Mouse (Mus musculus): ENCODE results near the gene Ncbp2. TPM values are rescaled to one million over a fixed set of nuclear protein-coding genes. Genes with fewer than 3 reads are reported as not detected.

Ncbp2 gene
- polyA plus RNA-seq, 2 experiments, result 25.1 to 31.5 TPM

- H3K9ac ChIP-seq (replicated peaks), result no peak overlapping the region
- no peak overlapping the region for H3K27ac ChIP-seq
- H3K4me1 ChIP-seq (replicated peaks; ENCODE audit: control insufficient read depth in 2 of 2, insufficient read depth in 2 of 2, low read length in 1 of 2), result peaks cover under 1% of the 10 kb centered on the region in 2 experiments; a peak in 3 of 4 replicates
- H3K36me3 ChIP-seq (replicated peaks; ENCODE audit: control insufficient read depth, insufficient read depth, low read depth), result no peaks in the 10 kb centered on the region
- H3K4me3 ChIP-seq (ENCODE audit: insufficient read depth in 1 of 2, low read depth in 2 of 2, low read length in 2 of 2), result no peak overlapping the region
- 56% methylated on average over 10 of the region's 10 CpGs for WGBS (ENCODE audit: insufficient replicate concordance)
- H3K9me3 ChIP-seq (ENCODE audit: control insufficient read depth, low read length), result no peaks in the 10 kb centered on the region
- H3K27me3 ChIP-seq (ENCODE audit: control insufficient read depth, insufficient read depth, low read length), result no peaks in the 10 kb centered on the region
- H3K4me2 ChIP-seq (ENCODE audit: low read depth), result peak overlapping the region; percentile 9
- DNase-seq (ENCODE audit: low read depth in 3 of 3, low spot score in 3 of 3) (no peak), ATAC-seq (ENCODE audit: insufficient read depth) (peak; percentile 44; the same call in 1 of the 2 replicates)
- TF ChIP-seq CTCF (IDR thresholded peaks at IDR 0.05; ENCODE audit: low read depth), result no peak
Observed at GRCm38 (mm10) chr16:32008529-32009293, 60.4 kb downstream of the Ncbp2 start.

GRCm38 (mm10) chr16:32009913-32010312 is 61.6 kb downstream of the Ncbp2 start:
- Histone ChIP-seq H3K9ac (replicated peaks) (no peak overlapping the region), H3K9me3 (ENCODE audit: control insufficient read depth, low read length) (no peaks in the 10 kb centered on the region), H3K4me1 (replicated peaks; ENCODE audit: control insufficient read depth in 2 of 2, insufficient read depth in 2 of 2, low read length in 1 of 2) (no peaks in the 10 kb centered on the region; a peak in 1 of 4 replicates), H3K27ac (no peak overlapping the region), H3K36me3 (replicated peaks; ENCODE audit: control insufficient read depth, insufficient read depth, low read depth) (no peaks in the 10 kb centered on the region), H3K4me3 (ENCODE audit: insufficient read depth in 1 of 2, low read depth in 2 of 2, low read length in 2 of 2) (no peak overlapping the region), H3K4me2 (ENCODE audit: low read depth) (no peak overlapping the region), H3K27me3 (ENCODE audit: control insufficient read depth, insufficient read depth, low read length) (no peaks in the 10 kb centered on the region)
- peak in 1 of 3 experiments; percentile 26 for DNase-seq (ENCODE audit: low read depth in 3 of 3, low spot score in 3 of 3)
- WGBS (ENCODE audit: insufficient replicate concordance), result 28% methylated on average over 5 of the region's 5 CpGs
- peak; percentile 42; the same call in 1 of the 2 replicates for ATAC-seq (ENCODE audit: insufficient read depth)
- TF ChIP-seq CTCF (IDR thresholded peaks at IDR 0.05; ENCODE audit: low read depth) (no peak), EP300 (IDR thresholded peaks at IDR 0.05; ENCODE audit: low read depth) (no peak)

- no peak for DNase-seq (ENCODE audit: low read depth in 3 of 3, low spot score in 3 of 3)
- Histone ChIP-seq H3K4me2 (ENCODE audit: low read depth) (no peak overlapping the region), H3K36me3 (replicated peaks; ENCODE audit: control insufficient read depth, insufficient read depth, low read depth) (no peaks in the 10 kb centered on the region), H3K27me3 (ENCODE audit: control insufficient read depth, insufficient read depth, low read length) (no peaks in the 10 kb centered on the region), H3K9ac (replicated peaks) (no peak overlapping the region), H3K4me1 (replicated peaks; ENCODE audit: control insufficient read depth in 2 of 2, insufficient read depth in 2 of 2, low read length in 1 of 2) (no peaks in the 10 kb centered on the region; a peak in 1 of 4 replicates), H3K9me3 (ENCODE audit: control insufficient read depth, low read length) (no peaks in the 10 kb centered on the region), H3K4me3 (ENCODE audit: insufficient read depth in 1 of 2, low read depth in 2 of 2, low read length in 2 of 2) (no peak overlapping the region), H3K27ac (no peak overlapping the region)
- TF ChIP-seq CTCF (IDR thresholded peaks at IDR 0.05; ENCODE audit: low read depth) (no peak), EP300 (IDR thresholded peaks at IDR 0.05; ENCODE audit: low read depth) (no peak)
- no peak for ATAC-seq (ENCODE audit: insufficient read depth)
- 65% methylated on average over 4 of the region's 4 CpGs for WGBS (ENCODE audit: insufficient replicate concordance)
Observed at GRCm38 (mm10) chr16:32010330-32010729, 62.0 kb downstream of the Ncbp2 start.

Small RNA genes within 50 kb of the gene (microRNA-seq; reads per million reads assigned to microRNA genes)
- gene Gm26269, result not detected

Other genes with a start within 250 kb of the Ncbp2 start
- 0.03 and 0.05 TPM in 2 replicates for gene Meltf, start 69.7 kb upstream of the Ncbp2 start, polyA plus RNA-seq (2012; rRNA removed)
- 0.06 TPM in 1 of 2 replicates, not detected in the other for gene Meltf, start 69.7 kb upstream of the Ncbp2 start, polyA plus RNA-seq (2014; fragmentation: Nextera tagmentation; extraction: Ambion mirVana)
- gene Pigz, start 14.7 kb upstream of the Ncbp2 start, polyA plus RNA-seq (2012; rRNA removed), result 0.15 and 0.31 TPM in 2 replicates
- gene Pigz, start 14.7 kb upstream of the Ncbp2 start, polyA plus RNA-seq (2014; fragmentation: Nextera tagmentation; extraction: Ambion mirVana), result 0.28 and 0.34 TPM in 2 replicates
- 21.5 and 23.2 TPM in 2 replicates for gene 0610012G03Rik, start within 50 bp of the Ncbp2 start, polyA plus RNA-seq (2012; rRNA removed)
- 42.3 and 45.3 TPM in 2 replicates for gene 0610012G03Rik, start within 50 bp of the Ncbp2 start, polyA plus RNA-seq (2014; fragmentation: Nextera tagmentation; extraction: Ambion mirVana)
- 3.5 and 4.7 TPM in 2 replicates for gene Senp5, start 54.8 kb downstream of the Ncbp2 start, polyA plus RNA-seq (2012; rRNA removed)
- gene Senp5, start 54.8 kb downstream of the Ncbp2 start, polyA plus RNA-seq (2014; fragmentation: Nextera tagmentation; extraction: Ambion mirVana), result 2.9 and 3.4 TPM in 2 replicates
- gene Pak2, start 130.8 kb downstream of the Ncbp2 start, polyA plus RNA-seq (2012; rRNA removed), result 4.8 and 6.7 TPM in 2 replicates
- gene Pak2, start 130.8 kb downstream of the Ncbp2 start, polyA plus RNA-seq (2014; fragmentation: Nextera tagmentation; extraction: Ambion mirVana), result 9.1 and 9.5 TPM in 2 replicates
- gene Pigx, start 151.2 kb downstream of the Ncbp2 start, polyA plus RNA-seq (2012; rRNA removed), result 10.5 and 13.2 TPM in 2 replicates
- gene Pigx, start 151.2 kb downstream of the Ncbp2 start, polyA plus RNA-seq (2014; fragmentation: Nextera tagmentation; extraction: Ambion mirVana), result 25.5 and 28.8 TPM in 2 replicates
- 1.3 and 2.1 TPM in 2 replicates for gene Cep19, start 151.3 kb downstream of the Ncbp2 start, polyA plus RNA-seq (2012; rRNA removed)
- 4.0 and 4.3 TPM in 2 replicates for gene Cep19, start 151.3 kb downstream of the Ncbp2 start, polyA plus RNA-seq (2014; fragmentation: Nextera tagmentation; extraction: Ambion mirVana)
- gene Nrros, start 217.1 kb downstream of the Ncbp2 start, polyA plus RNA-seq (2012; rRNA removed), result 11.6 and 13.2 TPM in 2 replicates
- 18.8 and 18.9 TPM in 2 replicates for gene Nrros, start 217.1 kb downstream of the Ncbp2 start, polyA plus RNA-seq (2014; fragmentation: Nextera tagmentation; extraction: Ambion mirVana)
- gene Bex6, start 231.3 kb downstream of the Ncbp2 start, polyA plus RNA-seq (2012; rRNA removed), result 0.52 and 0.90 TPM in 2 replicates
- 0.70 and 0.71 TPM in 2 replicates for gene Bex6, start 231.3 kb downstream of the Ncbp2 start, polyA plus RNA-seq (2014; fragmentation: Nextera tagmentation; extraction: Ambion mirVana)